Mouse (Mus musculus) CH12.LX (cell line): ENCODE measurements around the gene Dqx1. TPM values are rescaled to one million over a fixed set of nuclear protein-coding genes. Genes with fewer than 3 reads are reported as not detected.

Experiments used
- DNase-seq: peaks from one replicate; pipeline ENCODE4 v3.0.0-alpha.2; 2013; ENCODE audit errors: extremely low read depth
- H3K27ac ChIP-seq: 2 replicates; pipeline ENCODE4 v1.5.1; 2012; ENCODE audit warnings: low read depth, mild to moderate bottlenecking, control low read depth, moderate library complexity; ENCODE audit not compliant: insufficient read depth
- H3K27me3 ChIP-seq: replicated peaks from 2 replicates; pipeline ENCODE3; 2012; ENCODE audit warnings: inconsistent platforms
- H3K36me3 ChIP-seq, 2 experiments: replicated peaks in 1 of 2; 2 replicates each; pipeline versions ENCODE3 to v1.6.1; 2012; ENCODE audit warnings: inconsistent platforms in 1 of 2, low read length in 1 of 2, mild to moderate bottlenecking in 1 of 2, mixed read lengths in 1 of 2, moderate library complexity in 1 of 2; ENCODE audit not compliant: control insufficient read depth in 1 of 2, insufficient read depth in 1 of 2
- H3K4me1 ChIP-seq, 2 experiments: 2 replicates each; pipeline ENCODE4 v1.6.1; 2012; ENCODE audit warnings: inconsistent platforms in 1 of 2, moderate library complexity in 1 of 2; ENCODE audit not compliant: insufficient read depth in 2 of 2, control insufficient read depth in 1 of 2
- H3K4me2 ChIP-seq: 2 replicates; pipeline ENCODE4 v1.6.1; 2012; ENCODE audit warnings: low read depth, mild to moderate bottlenecking, control low read depth; ENCODE audit not compliant: poor library complexity, insufficient read depth, severe bottlenecking
- H3K4me3 ChIP-seq, 3 experiments: fragments of 150-350 bp in 1 of 3; sonication (generic) in 1 of 3; replicated peaks in 1 of 3; 2 replicates each; pipeline versions ENCODE3 to v1.5.1; 2011 to 2012; ENCODE audit warnings: low read depth in 2 of 3, low read length in 2 of 3, mild to moderate bottlenecking in 2 of 3, moderate library complexity in 2 of 3, control low read depth in 1 of 3, improper control_type of control experiment in 1 of 3, inconsistent platforms in 1 of 3, mixed read lengths in 1 of 3; ENCODE audit not compliant: poor library complexity in 1 of 3
- H3K79me2 ChIP-seq: replicated peaks from 2 replicates; pipeline ENCODE4 v1.6.1; 2012; ENCODE audit warnings: mild to moderate bottlenecking, moderate library complexity; ENCODE audit not compliant: control insufficient read depth, poor library complexity, insufficient read depth, severe bottlenecking; ENCODE audit errors: extremely low read depth
- H3K9ac ChIP-seq: 2 replicates; pipeline ENCODE4 v1.6.1; 2012; ENCODE audit warnings: low read depth, mild to moderate bottlenecking, control low read depth, moderate library complexity; ENCODE audit not compliant: insufficient read depth
- H3K9me3 ChIP-seq: replicated peaks from 2 replicates; pipeline ENCODE3; 2012; ENCODE audit warnings: low read length, inconsistent platforms, mixed read lengths
- E2F4 ChIP-seq: IDR thresholded peaks from 2 replicates; pipeline ENCODE4 v1.6.1; 2011; ENCODE audit warnings: low read depth, low read length, improper control_type of control experiment; ENCODE audit not compliant: insufficient replicate concordance
- ELF1 ChIP-seq: IDR thresholded peaks from 2 replicates; pipeline ENCODE4 v1.6.1; 2014; ENCODE audit warnings: low read depth, mild to moderate bottlenecking, inconsistent platforms, low read length, improper control_type of control experiment
- HCFC1 ChIP-seq: IDR thresholded peaks from 2 replicates; pipeline ENCODE4 v1.6.1; 2012; ENCODE audit warnings: low read depth, mild to moderate bottlenecking, inconsistent platforms, low read length, improper control_type of control experiment
- JUND ChIP-seq: conservative IDR thresholded peaks from 2 replicates; pipeline ENCODE4 v1.6.1; 2011; ENCODE audit warnings: low read depth, low read length, improper control_type of control experiment
- KAT2A ChIP-seq: IDR thresholded peaks from 2 replicates; pipeline ENCODE4 v1.6.1; 2012; ENCODE audit warnings: low read length, improper control_type of control experiment, inconsistent platforms; ENCODE audit not compliant: insufficient replicate concordance
- MAFK ChIP-seq: IDR thresholded peaks from 2 replicates; pipeline ENCODE4 v1.6.1; 2011; ENCODE audit warnings: low read length, improper control_type of control experiment; ENCODE audit not compliant: insufficient replicate concordance
- MEF2A ChIP-seq: IDR thresholded peaks from 2 replicates; pipeline ENCODE4 v1.6.1; 2014; ENCODE audit warnings: low read depth, mild to moderate bottlenecking, inconsistent platforms, low read length, improper control_type of control experiment, borderline replicate concordance
- MYC ChIP-seq: IDR thresholded peaks from 2 replicates; pipeline ENCODE4 v1.6.1; 2011; ENCODE audit warnings: low read depth, mild to moderate bottlenecking, improper control_type of control experiment, low read length
- NELFE ChIP-seq: IDR thresholded peaks from 2 replicates; pipeline ENCODE4 v1.6.1; 2011; ENCODE audit warnings: low read depth, low read length, improper control_type of control experiment
- PAX5 ChIP-seq: IDR thresholded peaks from 2 replicates; pipeline ENCODE4 v1.6.1; 2012; ENCODE audit warnings: low read length, inconsistent platforms, mixed read lengths
- POLR2AphosphoS2 ChIP-seq: IDR thresholded peaks from 2 replicates; pipeline ENCODE4 v1.6.1; 2011; ENCODE audit warnings: low read depth, low read length, improper control_type of control experiment
- RAD21 ChIP-seq: IDR thresholded peaks from 2 replicates; pipeline ENCODE4 v1.6.1; 2011; ENCODE audit warnings: low read depth, mild to moderate bottlenecking, low read length, improper control_type of control experiment, moderate library complexity
- SMC3 ChIP-seq: IDR thresholded peaks from 2 replicates; pipeline ENCODE4 v1.6.1; 2011; ENCODE audit warnings: low read depth, low read length, improper control_type of control experiment
- TBP ChIP-seq: conservative IDR thresholded peaks from 2 replicates; pipeline ENCODE4 v1.6.1; 2011; ENCODE audit warnings: low read depth, low read length, improper control_type of control experiment
- TCF12 ChIP-seq: IDR thresholded peaks from 2 replicates; pipeline ENCODE4 v1.6.1; 2014; ENCODE audit warnings: low read depth, mild to moderate bottlenecking, inconsistent platforms, low read length, improper control_type of control experiment
- UBTF ChIP-seq: IDR thresholded peaks from 2 replicates; pipeline ENCODE4 v1.6.1; 2012; ENCODE audit warnings: low read depth, mild to moderate bottlenecking, inconsistent platforms, low read length, improper control_type of control experiment, moderate library complexity
- USF2 ChIP-seq: conservative IDR thresholded peaks from 2 replicates; pipeline ENCODE4 v1.6.1; 2011; ENCODE audit warnings: low read depth, low read length, improper control_type of control experiment
- ZC3H11A ChIP-seq: IDR thresholded peaks from 2 replicates; pipeline ENCODE4 v1.6.1; 2012; ENCODE audit warnings: low read depth, mild to moderate bottlenecking, inconsistent platforms, low read length, improper control_type of control experiment
- ZKSCAN1 ChIP-seq: IDR thresholded peaks from 2 replicates; pipeline ENCODE4 v1.6.1; 2012; ENCODE audit warnings: low read depth, inconsistent platforms, low read length, improper control_type of control experiment, borderline replicate concordance
- ZMIZ1 ChIP-seq: IDR thresholded peaks from 2 replicates; pipeline ENCODE4 v1.6.1; 2012; ENCODE audit warnings: low read depth, mild to moderate bottlenecking, inconsistent platforms, low read length, improper control_type of control experiment
- dilution Hi-C: fragments of 300-500 bp; cut with MboI; formaldehyde crosslinking; loops from 2 replicates; pipeline ENCODE4 v1.14.3; 2020; ENCODE audit warnings: low sequenced_read_pairs; ENCODE audit not compliant: extremely low pct_unique_long_range_greater_than_20kb, extremely low pct_ligation_motif_present
- in situ Hi-C: fragments of 300-500 bp; cut with MboI; formaldehyde crosslinking; loops from 3 replicates; pipeline ENCODE4 v1.14.3; 2019; ENCODE audit warnings: low sequenced_read_pairs, low pct_ligation_motif_present, low pct_unique_long_range_greater_than_20kb, mixed read lengths
- polyA plus RNA-seq: library from polyadenylated mRNA; unstranded; fragments of >175 nt; gene quantifications from 2 replicates; pipeline ENCODE4 v1.2.1, GENCODE M21; 2012; ENCODE audit warnings: low read depth; ENCODE audit not compliant: insufficient read length
- total RNA-seq, 2 experiments: library from RNA; depleted of rRNA; stranded (reverse); fragments of 300-350 nt in 1 of 2; fragments of >200 nt in 1 of 2; gene quantifications; 2 replicates each; pipeline ENCODE4 v1.2.3; 2012 to 2014

Gene Dqx1
- total and polyA plus RNA-seq, 3 experiments: 1.3 to 2.9 (median 2.2) TPM

DNA sequence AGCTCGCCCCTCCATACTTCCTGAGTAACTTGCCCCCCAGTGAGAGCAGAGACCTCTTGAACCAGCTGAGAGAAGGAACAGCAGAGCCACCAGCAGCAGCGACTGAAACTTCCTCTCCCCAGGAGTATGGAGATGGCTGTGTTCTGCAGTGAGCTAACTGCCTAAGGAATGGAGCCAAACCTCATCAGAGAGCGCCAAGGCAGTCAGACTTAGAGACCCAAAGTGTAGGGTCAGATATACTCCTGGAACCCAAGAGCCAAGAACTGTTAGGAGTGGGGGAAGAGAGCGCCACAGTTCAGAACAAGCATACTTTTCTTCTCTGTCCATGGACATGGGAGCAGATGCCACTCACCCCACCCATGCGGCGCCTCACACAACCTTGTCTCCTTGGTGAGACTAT is 8.8 kb downstream of the Dqx1 start:
- dilution Hi-C loops (no loop called here), in situ Hi-C loops (no loop called here)
- Histone ChIP-seq H3K4me3 (no peak overlapping the region), H3K27ac (no peak overlapping the region), H3K79me2 (no peaks in the 10 kb centered on the region), H3K9me3 (peaks cover 32% of the 10 kb centered on the region), H3K36me3 (peaks cover 0 to 38% of the 10 kb centered on the region in 2 experiments), H3K27me3 (no peaks in the 10 kb centered on the region), H3K4me2 (no peak overlapping the region), H3K4me1 (no peaks in the 10 kb centered on the region), H3K9ac (no peak overlapping the region)
- TF ChIP-seq TCF12 (no peak), PAX5 (no peak), ZC3H11A (no peak), ZKSCAN1 (no peak), NELFE (no peak), POLR2AphosphoS2 (no peak)
- no peak for DNase-seq

GRCm38 (mm10) chr6:83068221-83068620 is 10.6 kb downstream of the Dqx1 start:
- H3K27me3 ChIP-seq: no peaks in the 10 kb centered on the region

DNA sequence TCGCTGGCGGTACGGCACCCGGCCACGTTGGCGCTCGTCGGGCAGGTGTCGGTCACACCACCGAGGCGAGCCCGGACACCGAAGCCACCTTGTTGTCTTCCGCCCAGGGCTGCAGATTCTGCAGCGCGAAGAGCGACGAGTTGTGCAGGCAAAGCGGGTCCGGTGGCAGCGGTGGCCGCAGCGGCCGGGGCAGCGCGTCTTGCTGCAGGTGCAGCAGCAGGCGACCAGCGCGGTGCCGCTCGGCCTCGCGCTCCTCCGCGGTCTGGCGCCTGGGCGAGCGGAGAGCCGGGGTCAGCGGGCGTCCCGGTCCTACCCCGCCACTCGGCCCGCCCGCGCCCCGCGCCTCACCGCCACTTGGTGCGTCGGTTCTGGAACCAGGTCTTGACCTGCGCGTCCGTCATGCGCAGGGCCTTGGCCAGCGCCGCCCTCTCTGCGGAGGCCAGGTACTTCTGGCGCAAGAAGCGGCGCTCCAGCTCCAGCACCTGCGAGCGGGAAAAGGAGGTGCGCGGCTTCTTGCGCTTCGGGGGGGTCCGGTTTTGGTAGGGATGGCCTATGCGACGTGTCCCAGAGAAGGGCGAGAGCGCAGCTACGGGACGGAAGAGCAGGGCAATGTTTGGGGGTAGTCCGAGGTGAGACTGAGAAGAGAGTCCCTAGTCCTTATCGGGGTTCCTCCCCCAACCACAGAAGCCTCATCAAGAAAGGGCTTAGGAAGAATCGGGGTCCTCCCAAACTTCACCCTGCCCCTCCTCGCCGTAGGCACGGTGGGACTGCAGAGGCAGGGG is 11.3 kb downstream of the Dqx1 start:
- Histone ChIP-seq H3K4me2 (no peak overlapping the region), H3K4me3 (no peak overlapping the region), H3K79me2 (no peaks in the 10 kb centered on the region), H3K9ac (no peak overlapping the region), H3K27ac (no peak overlapping the region), H3K36me3 (peaks cover 0 to 26% of the 10 kb centered on the region in 2 experiments), H3K4me1 (no peaks in the 10 kb centered on the region), H3K9me3 (peaks cover 33% of the 10 kb centered on the region), H3K27me3 (no peaks in the 10 kb centered on the region)
- no peak for DNase-seq
- TF ChIP-seq KAT2A (no peak), RAD21 (no peak), ZKSCAN1 (no peak), MEF2A (no peak), HCFC1 (no peak), JUND (no peak), MYC (no peak), TCF12 (no peak), ELF1 (no peak), TBP (no peak), ZMIZ1 (no peak)
- dilution Hi-C loops: no loop called here
- in situ Hi-C loops: no loop called here

More at GRCm38 (mm10) chr6:83068221-83068620, 10.6 kb downstream of the Dqx1 start:
- Histone ChIP-seq H3K4me2 (no peak overlapping the region), H3K4me3 (no peak overlapping the region), H3K4me1 (no peaks in the 10 kb centered on the region), H3K9me3 (peaks cover 33% of the 10 kb centered on the region), H3K36me3 (peaks cover 0 to 31% of the 10 kb centered on the region in 2 experiments), H3K9ac (no peak overlapping the region), H3K79me2 (no peaks in the 10 kb centered on the region), H3K27ac (no peak overlapping the region)
- in situ Hi-C loops: no loop called here
- dilution Hi-C loops: no loop called here
- DNase-seq: no peak
- TF ChIP-seq JUND: no peak
- no peak for TF ChIP-seq SMC3
- no peak for TF ChIP-seq MAFK
- no peak for TF ChIP-seq UBTF
- no peak for TF ChIP-seq RAD21
- no peak for TF ChIP-seq POLR2AphosphoS2
- no peak for TF ChIP-seq E2F4
- TF ChIP-seq USF2: no peak
